Mouse (Mus musculus) hindbrain, embryonic 13.5 days (tissue): ENCODE measurements around the gene Fli1. TPM values are rescaled to one million over a fixed set of nuclear protein-coding genes. Genes with fewer than 3 reads are reported as not detected.
A peak's percentile ranks its signal among the peaks of the same experiment; 100 is the strongest.

ENCODE experiments used
- ATAC-seq: fragments of 200-750 bp; cut with Nextera tagmentation; 2 replicates; pipeline ENCODE4 v1.8.0; 2017; ENCODE audit warnings: moderate TSS enrichment; ENCODE audit not compliant: low FRiP score
- H3K27ac ChIP-seq: fragments of 300-500 bp; sonication (generic); 2 replicates; pipeline ENCODE4 v1.5.1; 2015; ENCODE audit warnings: inconsistent platforms, mild to moderate bottlenecking, moderate library complexity
- H3K27me3 ChIP-seq: fragments of 300-500 bp; sonication (generic); 2 replicates; pipeline ENCODE4 v1.6.1; 2015; ENCODE audit warnings: mild to moderate bottlenecking, inconsistent platforms
- H3K36me3 ChIP-seq: fragments of 300-500 bp; sonication (generic); 2 replicates; pipeline ENCODE4 v1.6.1; 2015; ENCODE audit warnings: mild to moderate bottlenecking, inconsistent platforms
- H3K4me1 ChIP-seq: fragments of 300-500 bp; sonication (generic); replicated peaks from 2 replicates; pipeline ENCODE4 v1.6.1; 2015; ENCODE audit warnings: inconsistent platforms
- H3K4me2 ChIP-seq: fragments of 300-500 bp; sonication (generic); 2 replicates; pipeline ENCODE4 v1.6.1; 2015; ENCODE audit warnings: inconsistent platforms, mild to moderate bottlenecking, moderate library complexity
- H3K4me3 ChIP-seq: fragments of 300-500 bp; sonication (generic); 2 replicates; pipeline ENCODE4 v1.5.1; 2015; ENCODE audit warnings: mild to moderate bottlenecking, inconsistent platforms
- H3K9ac ChIP-seq: fragments of 300-500 bp; sonication (generic); 2 replicates; pipeline ENCODE4 v1.6.1; 2015; ENCODE audit warnings: mild to moderate bottlenecking, inconsistent platforms
- H3K9me3 ChIP-seq: fragments of 300-500 bp; sonication (generic); 2 replicates; pipeline ENCODE4 v1.6.1; 2016; ENCODE audit warnings: inconsistent platforms
- WGBS: fragments of 180-500 bp; shearing (Covaris S2); methylation state at CpG from one replicate; pipeline ENCODE4 v1.1.7; 2015; 5-methylcytosine and 5-hydroxymethylcytosine counted together
- polyA plus RNA-seq: library from polyadenylated mRNA; unstranded; fragments of >200 nt; fragmentation: Nextera tagmentation; extraction: Ambion mirVana; gene quantifications from 2 replicates; pipeline ENCODE4 v1.2.1, GENCODE M21; 2015

Fli1 gene
- polyA plus RNA-seq, 1 experiment from 2014 or later: 9.3 TPM

- 2% methylated on average over 40 of the region's 40 CpGs for WGBS
- H3K4me2 ChIP-seq: peak overlapping the region; percentile 30
- H3K4me3 ChIP-seq: no peak overlapping the region
- no peak overlapping the region; the same call in 1 of the 2 replicates for H3K9ac ChIP-seq
- H3K36me3 ChIP-seq: no peaks in the 10 kb centered on the region
- no peak for ATAC-seq
- no peak overlapping the region for H3K27ac ChIP-seq
- no peaks in the 10 kb centered on the region for H3K9me3 ChIP-seq
- H3K4me1 ChIP-seq: peaks cover 43% of the 10 kb centered on the region
- peaks cover 98% of the 10 kb centered on the region for H3K27me3 ChIP-seq
Measured at GRCm38 (mm10) chr9:32544731-32545661, 2.3 kb upstream of the Fli1 start.

GRCm38 (mm10) chr9:32543923-32544575, 1.4 kb upstream of the Fli1 start:
- WGBS: 3% methylated on average over 8 of the region's 8 CpGs
- Histone ChIP-seq H3K9ac (no peak overlapping the region), H3K4me3 (no peak overlapping the region), H3K4me1 (peaks cover 45% of the 10 kb centered on the region), H3K9me3 (no peaks in the 10 kb centered on the region), H3K36me3 (no peaks in the 10 kb centered on the region), H3K27me3 (peaks cover 98% of the 10 kb centered on the region), H3K4me2 (no peak overlapping the region), H3K27ac (no peak overlapping the region)
- ATAC-seq: no peak

DNA sequence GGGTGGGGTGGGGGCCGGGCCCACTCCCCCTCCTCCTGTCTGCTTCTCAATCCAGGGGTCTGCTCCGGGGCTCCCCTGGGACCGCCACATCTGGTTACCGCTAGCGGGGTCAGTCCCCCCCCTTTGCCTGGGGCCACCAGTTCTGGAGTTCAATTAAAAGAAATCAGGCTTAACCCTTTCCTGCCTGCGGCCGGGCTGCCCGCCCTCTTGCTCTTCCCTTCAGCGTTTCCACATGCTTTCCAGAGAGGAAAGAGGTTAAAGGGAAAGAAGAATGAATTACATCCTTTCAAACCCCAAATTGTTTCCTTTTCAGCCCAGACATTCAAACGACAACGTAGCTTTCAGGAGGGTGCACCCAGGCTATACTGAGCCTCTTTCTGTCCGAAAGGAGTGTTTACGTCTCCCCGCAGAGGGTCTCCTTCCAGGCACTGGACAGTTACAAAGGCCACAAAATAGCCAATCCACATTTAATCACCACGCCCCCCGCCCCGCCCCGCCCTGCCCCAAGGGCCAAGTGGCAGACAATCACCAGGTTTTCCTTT, 450 bp upstream of the Fli1 start:
- no peaks in the 10 kb centered on the region for H3K36me3 ChIP-seq
- no peak overlapping the region for H3K27ac ChIP-seq
- no peaks in the 10 kb centered on the region for H3K9me3 ChIP-seq
- H3K4me3 ChIP-seq: peak overlapping the region; percentile 52
- H3K9ac ChIP-seq: peak overlapping the region; percentile 4; the same call in 1 of the 2 replicates
- WGBS: 1% methylated on average over 18 of the region's 18 CpGs
- H3K27me3 ChIP-seq: peaks cover 99% of the 10 kb centered on the region
- H3K4me1 ChIP-seq: peaks cover 45% of the 10 kb centered on the region
- peak overlapping the region; percentile 91 for H3K4me2 ChIP-seq
- ATAC-seq: no peak

DNA sequence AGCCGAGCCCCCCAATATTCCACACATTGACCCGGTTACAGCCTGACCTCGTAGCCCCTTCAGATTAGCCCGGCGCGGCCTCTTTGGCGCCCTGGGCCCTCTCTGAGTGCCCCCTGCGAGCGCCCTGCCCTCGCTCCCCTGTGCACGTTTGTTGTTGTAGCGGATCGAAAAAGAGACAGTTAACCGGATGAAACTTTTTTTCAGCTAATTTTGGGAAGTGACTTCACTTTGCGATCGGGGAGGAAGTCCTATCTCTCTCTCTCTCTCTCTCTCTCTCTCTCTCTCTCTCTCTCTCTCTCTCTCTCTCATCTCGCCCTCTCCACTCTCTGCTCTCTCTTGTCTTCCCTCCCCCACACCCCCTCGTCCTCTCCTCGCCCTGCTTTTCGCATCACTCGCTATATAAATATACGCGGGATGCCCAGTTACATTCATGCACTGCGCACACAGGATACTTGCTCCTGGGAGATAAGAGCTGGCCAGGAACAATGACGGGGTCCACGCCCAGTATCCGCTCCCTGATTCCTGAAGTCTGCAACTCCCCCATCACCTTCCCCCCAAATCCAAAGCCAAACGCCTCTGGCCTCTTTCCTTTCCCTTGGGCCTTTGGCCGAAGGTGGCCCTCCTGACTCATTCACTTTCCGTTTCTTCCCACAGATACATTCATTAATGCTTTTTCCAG, 1.3 kb downstream of the Fli1 start:
- Histone ChIP-seq H3K27me3 (peaks cover 92% of the 10 kb centered on the region), H3K36me3 (no peaks in the 10 kb centered on the region), H3K9ac (peak overlapping the region; percentile 79), H3K27ac (peak overlapping the region; percentile 67), H3K4me1 (peaks cover 45% of the 10 kb centered on the region), H3K4me3 (peak overlapping the region; percentile 52), H3K4me2 (peak overlapping the region; percentile 91), H3K9me3 (no peaks in the 10 kb centered on the region)
- under 1% methylated on average over 30 of the region's 30 CpGs for WGBS
- no peak for ATAC-seq

DNA sequence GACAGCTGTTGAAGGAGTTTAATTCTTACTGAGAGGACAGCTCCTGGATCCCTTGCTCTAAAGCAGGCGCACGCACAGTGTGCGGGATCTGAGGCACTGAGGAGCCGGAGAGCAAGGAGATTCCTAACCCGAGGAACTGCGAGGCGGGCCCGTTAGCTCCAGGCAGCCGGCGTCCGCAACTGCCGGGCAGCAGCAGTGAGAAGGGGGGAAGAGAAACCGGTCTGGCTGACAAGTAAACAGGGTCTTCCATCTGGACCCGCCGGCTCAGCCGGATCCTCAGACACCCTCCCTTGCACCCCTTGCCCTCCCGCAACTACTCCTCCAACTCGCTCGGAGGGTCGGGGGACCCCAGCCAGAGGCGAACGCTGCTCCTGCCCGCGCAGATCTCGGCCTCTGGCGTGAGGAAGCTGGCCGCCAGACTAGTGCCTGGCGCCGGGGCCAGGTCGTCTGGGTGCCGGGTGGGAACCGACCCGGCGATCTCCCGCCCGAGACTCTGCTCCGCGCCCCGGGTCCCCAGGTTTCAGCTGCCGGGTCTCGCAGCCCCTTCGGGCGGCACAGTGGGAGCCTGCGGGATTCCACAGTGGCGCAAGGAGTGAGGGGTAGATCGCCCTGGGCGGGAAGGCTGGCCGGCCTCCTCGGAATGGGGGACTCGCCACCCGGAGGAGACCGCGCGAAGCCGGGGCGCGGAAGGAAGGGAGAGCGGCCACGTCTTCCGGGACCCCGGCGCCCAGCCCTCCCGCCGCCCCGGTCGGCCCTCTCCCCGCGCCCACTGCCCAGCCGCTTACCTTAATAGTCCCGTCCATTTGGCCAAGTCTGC, 2.0 kb downstream of the Fli1 start:
- H3K9ac ChIP-seq: peak overlapping the region; percentile 79
- peaks cover 85% of the 10 kb centered on the region for H3K27me3 ChIP-seq
- peaks cover 44% of the 10 kb centered on the region for H3K4me1 ChIP-seq
- peak overlapping the region; percentile 52 for H3K4me3 ChIP-seq
- H3K9me3 ChIP-seq: no peaks in the 10 kb centered on the region
- peak overlapping the region; percentile 67 for H3K27ac ChIP-seq
- under 1% methylated on average over 67 of the region's 70 CpGs for WGBS
- H3K36me3 ChIP-seq: no peaks in the 10 kb centered on the region
- ATAC-seq: peak; percentile 71
- peak overlapping the region; percentile 91 for H3K4me2 ChIP-seq

DNA sequence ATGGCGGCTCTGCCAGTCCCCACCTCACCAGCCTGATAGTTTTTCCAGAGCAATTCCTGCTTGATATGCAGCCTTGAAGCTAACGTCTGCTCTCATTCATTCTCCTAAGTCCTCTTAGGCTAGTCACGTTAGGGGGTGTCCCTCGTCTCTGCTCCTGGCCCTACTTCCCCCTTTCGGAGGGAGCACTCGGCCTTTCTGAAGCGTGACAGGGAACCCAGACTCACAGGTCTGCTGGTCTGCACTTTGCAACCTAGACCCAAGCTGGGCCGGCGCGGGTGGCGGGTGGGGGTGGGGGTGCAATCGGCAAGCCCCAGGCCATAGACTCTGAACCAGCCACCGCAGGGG, 2.6 kb downstream of the Fli1 start:
- Histone ChIP-seq H3K27me3 (peaks cover 79% of the 10 kb centered on the region), H3K9ac (peak overlapping the region; percentile 79), H3K36me3 (no peaks in the 10 kb centered on the region), H3K4me2 (peak overlapping the region; percentile 91), H3K9me3 (no peaks in the 10 kb centered on the region), H3K4me1 (peaks cover 38% of the 10 kb centered on the region), H3K4me3 (peak overlapping the region; percentile 52), H3K27ac (peak overlapping the region; percentile 67; the same call in 1 of the 2 replicates)
- under 1% methylated on average over 13 of the region's 13 CpGs for WGBS
- ATAC-seq: peak; percentile 11; the same call in 1 of the 2 replicates

DNA sequence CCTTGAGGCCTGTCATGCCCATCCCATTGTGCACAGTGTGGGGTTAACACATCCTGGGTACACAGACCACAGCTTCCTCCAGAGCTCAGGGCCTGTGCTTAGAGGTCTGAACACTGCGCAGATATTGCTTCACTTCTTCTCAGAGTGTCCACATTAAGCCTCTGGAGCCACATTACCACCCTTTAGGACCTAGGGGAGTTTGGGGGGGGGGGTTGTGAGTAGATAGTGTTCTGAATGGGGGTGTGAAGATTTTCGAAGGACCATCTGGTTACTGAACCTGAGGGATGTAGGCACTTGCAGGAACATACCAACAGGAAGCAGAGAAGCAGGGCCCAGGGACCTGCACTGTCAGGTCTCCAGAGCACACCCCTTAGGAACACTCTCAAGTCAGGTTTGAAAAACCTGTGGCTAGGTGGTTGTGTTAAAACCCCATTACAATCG, 3.3 kb downstream of the Fli1 start:
- no peak overlapping the region for H3K9ac ChIP-seq
- 48% methylated on average over 3 of the region's 3 CpGs for WGBS

DNA sequence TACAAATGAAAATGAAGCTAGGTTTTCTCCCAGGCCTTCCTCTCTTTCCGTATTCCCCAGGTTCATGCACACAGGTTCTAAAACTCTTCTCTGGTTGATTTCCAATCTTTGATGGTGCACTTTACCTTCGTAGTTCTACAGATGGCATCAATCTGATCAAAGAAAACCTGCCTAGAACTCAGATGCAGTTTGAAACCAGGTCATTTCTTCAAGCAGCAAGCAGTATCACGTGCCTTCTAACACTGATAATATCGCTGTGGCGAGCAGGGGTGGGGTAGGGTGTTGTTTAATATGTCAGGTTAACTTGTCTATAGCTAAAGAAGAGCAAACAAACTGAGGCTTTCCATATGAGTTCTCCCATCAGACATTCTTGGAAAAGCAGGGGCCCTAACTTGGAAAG, 4.5 kb downstream of the Fli1 start:
- peaks cover 60% of the 10 kb centered on the region for H3K27me3 ChIP-seq
- 88% methylated on average over 5 of the region's 5 CpGs for WGBS
- H3K27ac ChIP-seq: no peak overlapping the region
- ATAC-seq: no peak
- H3K9ac ChIP-seq: no peak overlapping the region
- no peaks in the 10 kb centered on the region for H3K36me3 ChIP-seq
- H3K4me1 ChIP-seq: peaks cover 31% of the 10 kb centered on the region
- no peaks in the 10 kb centered on the region for H3K9me3 ChIP-seq
- H3K4me3 ChIP-seq: no peak overlapping the region
- H3K4me2 ChIP-seq: no peak overlapping the region

More for the DNA sequence above, 3.3 kb downstream of the Fli1 start:
- H3K27ac ChIP-seq: no peak overlapping the region
- no peak for ATAC-seq
- H3K9me3 ChIP-seq: no peaks in the 10 kb centered on the region
- peaks cover 72% of the 10 kb centered on the region for H3K27me3 ChIP-seq
- peak overlapping the region; percentile 21 for H3K4me2 ChIP-seq
- H3K36me3 ChIP-seq: no peaks in the 10 kb centered on the region
- peaks cover 34% of the 10 kb centered on the region for H3K4me1 ChIP-seq
- H3K4me3 ChIP-seq: peak overlapping the region; percentile 5; the same call in 1 of the 2 replicates

DNA sequence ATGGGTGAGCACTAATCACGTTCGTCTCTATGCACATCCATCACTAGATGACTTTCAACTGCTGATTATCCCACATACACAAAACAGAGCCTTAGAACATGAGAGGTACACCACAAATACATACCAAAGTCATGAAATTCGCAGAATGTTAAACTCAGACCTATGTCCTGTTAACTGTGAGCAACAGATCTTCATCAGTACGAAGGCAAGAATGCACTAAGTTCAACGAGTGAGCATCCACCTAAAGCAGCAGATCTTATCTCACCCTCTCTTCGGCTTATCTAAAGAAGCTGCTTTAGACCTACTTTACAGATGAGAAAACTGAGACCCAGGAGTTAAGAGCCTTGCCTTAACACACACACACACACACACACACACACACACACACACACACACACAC, 5.0 kb downstream of the Fli1 start:
- no peak for ATAC-seq
- H3K4me2 ChIP-seq: no peak overlapping the region
- no peak overlapping the region for H3K27ac ChIP-seq
- 82% methylated on average over 6 of the region's 6 CpGs for WGBS
- H3K36me3 ChIP-seq: no peaks in the 10 kb centered on the region
- peaks cover 55% of the 10 kb centered on the region for H3K27me3 ChIP-seq
- H3K4me1 ChIP-seq: peaks cover 27% of the 10 kb centered on the region
- no peaks in the 10 kb centered on the region for H3K9me3 ChIP-seq
- H3K4me3 ChIP-seq: no peak overlapping the region
- H3K9ac ChIP-seq: no peak overlapping the region

DNA sequence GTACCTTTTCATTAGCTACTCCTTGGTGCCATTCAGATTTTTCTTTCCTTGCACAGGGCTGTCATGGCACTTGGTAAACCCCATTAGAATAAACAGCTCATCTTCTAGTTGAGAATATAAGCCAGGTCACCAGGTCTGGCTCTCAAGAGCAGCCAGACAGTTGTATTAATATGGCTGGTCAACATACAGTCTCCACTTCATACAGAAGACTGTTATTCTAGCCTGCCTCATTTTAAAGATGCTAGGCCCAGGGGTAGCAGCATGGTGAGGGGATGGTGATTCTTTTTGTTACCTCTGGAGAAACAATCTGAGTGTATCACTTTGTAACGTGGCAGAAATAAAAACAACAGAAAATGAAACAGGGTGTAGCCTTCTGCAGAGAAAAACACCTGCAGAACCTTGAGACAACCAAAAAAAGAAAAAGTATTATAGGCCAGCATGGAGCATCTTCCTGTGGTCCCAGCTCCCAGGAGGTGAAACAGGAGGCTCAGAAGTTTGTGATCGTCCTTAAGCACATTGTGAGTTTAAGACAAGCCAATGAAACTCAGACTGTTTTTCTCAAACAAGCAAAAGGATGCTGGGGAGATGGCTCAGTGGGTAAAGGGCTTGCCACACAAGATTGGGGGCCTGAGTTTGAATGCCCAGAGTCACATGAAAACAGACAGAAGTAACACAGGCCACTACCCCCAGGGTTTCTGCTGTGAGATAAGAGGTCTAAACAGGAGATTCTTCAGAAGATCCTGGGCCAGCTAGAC, 7.3 kb downstream of the Fli1 start:
- no peak overlapping the region for H3K4me2 ChIP-seq
- H3K27ac ChIP-seq: no peak overlapping the region
- no peaks in the 10 kb centered on the region for H3K9me3 ChIP-seq
- H3K27me3 ChIP-seq: peaks cover 33% of the 10 kb centered on the region
- no peaks in the 10 kb centered on the region for H3K36me3 ChIP-seq
- H3K4me3 ChIP-seq: no peak overlapping the region
- no peak overlapping the region for H3K9ac ChIP-seq
- 73% methylated on average over 2 of the region's 2 CpGs for WGBS
- ATAC-seq: no peak
- peaks cover 6% of the 10 kb centered on the region for H3K4me1 ChIP-seq
